Mouse (Mus musculus) neural tube, embryonic 13.5 days (tissue): ENCODE data around the gene Snrpf. TPM values are rescaled to one million over a fixed set of nuclear protein-coding genes. Genes with fewer than 3 reads are reported as not detected.
A peak's percentile ranks its signal among the peaks of the same experiment; 100 is the strongest.
"Not testable (repeated sequence)": the region's sequence is repeated elsewhere in the genome, so short reads cannot be mapped to it uniquely, and the experiment has no call there.

Experiments
- ATAC-seq: fragments of 200-750 bp; cut with Nextera tagmentation; 2 replicates; pipeline ENCODE4 v1.8.0; 2017; ENCODE audit warnings: low read depth, mild to moderate bottlenecking, moderate TSS enrichment, moderate library complexity
- H3K27ac ChIP-seq: fragments of 300-500 bp; sonication (generic); replicated peaks from 2 replicates; pipeline ENCODE4 v1.5.1; 2015; ENCODE audit warnings: moderate library complexity, mild to moderate bottlenecking, inconsistent platforms
- H3K27me3 ChIP-seq: fragments of 300-500 bp; sonication (generic); 2 replicates; pipeline ENCODE4 v1.6.1; 2015; ENCODE audit warnings: mild to moderate bottlenecking, inconsistent platforms
- H3K36me3 ChIP-seq: fragments of 300-500 bp; sonication (generic); 2 replicates; pipeline ENCODE4 v1.6.1; 2015; ENCODE audit warnings: mild to moderate bottlenecking, inconsistent platforms
- H3K4me1 ChIP-seq: fragments of 300-500 bp; sonication (generic); replicated peaks from 2 replicates; pipeline ENCODE4 v1.6.1; 2015; ENCODE audit warnings: inconsistent platforms
- H3K4me2 ChIP-seq: fragments of 300-500 bp; sonication (generic); 2 replicates; pipeline ENCODE4 v1.6.1; 2015; ENCODE audit warnings: inconsistent platforms, mild to moderate bottlenecking, moderate library complexity
- H3K4me3 ChIP-seq: fragments of 300-500 bp; sonication (generic); 2 replicates; pipeline ENCODE4 v1.5.1; 2015; ENCODE audit warnings: mild to moderate bottlenecking, inconsistent platforms
- H3K9ac ChIP-seq: fragments of 300-500 bp; sonication (generic); 2 replicates; pipeline ENCODE4 v1.6.1; 2015; ENCODE audit warnings: moderate library complexity, mild to moderate bottlenecking, inconsistent platforms
- H3K9me3 ChIP-seq: fragments of 300-500 bp; sonication (generic); 2 replicates; pipeline ENCODE4 v1.6.1; 2016; ENCODE audit warnings: inconsistent platforms
- WGBS: fragments of 180-500 bp; shearing (Covaris S2); methylation state at CpG from one replicate; pipeline ENCODE4 v1.1.7; 2015; 5-methylcytosine and 5-hydroxymethylcytosine counted together
- polyA plus RNA-seq: library from polyadenylated mRNA; unstranded; fragments of >200 nt; fragmentation: Nextera tagmentation; extraction: Ambion mirVana; gene quantifications from 2 replicates; pipeline ENCODE4 v1.2.1, GENCODE M21; 2015

Snrpf gene
- polyA plus RNA-seq, 1 experiment from 2014 or later: 80.0 TPM

GRCm38 (mm10) chr10:93572209-93572608 is 17.3 kb downstream of the Snrpf start:
- Histone ChIP-seq H3K36me3 (no peaks in the 10 kb centered on the region), H3K4me3 (no peak overlapping the region), H3K9ac (no peak overlapping the region), H3K27ac (no peak overlapping the region), H3K4me2 (no peak overlapping the region), H3K9me3 (no peaks in the 10 kb centered on the region), H3K4me1 (no peaks in the 10 kb centered on the region), H3K27me3 (no peaks in the 10 kb centered on the region)
- no peak for ATAC-seq
- WGBS: 66% methylated on average over 2 of the region's 2 CpGs

DNA sequence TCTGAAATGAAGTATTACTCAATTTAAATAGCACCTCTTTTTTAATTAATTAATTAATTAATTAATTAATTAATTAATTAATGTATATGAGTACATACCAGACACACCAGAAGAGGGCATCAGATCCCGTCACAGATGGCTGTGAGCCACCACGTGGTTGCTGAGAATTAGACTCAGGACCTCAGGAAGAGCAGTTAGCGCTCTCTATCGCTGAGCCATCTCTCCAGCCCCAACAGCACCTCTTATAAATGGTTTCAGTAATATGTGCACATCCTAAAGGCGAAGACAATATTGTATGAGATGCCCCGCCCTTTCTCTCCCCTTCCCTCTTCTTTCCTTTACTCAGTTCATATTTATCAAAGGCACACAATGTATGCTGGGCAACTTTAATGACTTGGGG is 20.8 kb downstream of the Snrpf start:
- Histone ChIP-seq H3K27me3 (no peaks in the 10 kb centered on the region), H3K4me2 (no peak overlapping the region), H3K27ac (no peak overlapping the region), H3K9ac (no peak overlapping the region), H3K9me3 (no peaks in the 10 kb centered on the region), H3K4me3 (no peak overlapping the region), H3K4me1 (no peaks in the 10 kb centered on the region), H3K36me3 (no peaks in the 10 kb centered on the region)
- no peak for ATAC-seq
- 86% methylated on average over 6 of the region's 6 CpGs for WGBS

- WGBS: 89% methylated on average over 11 of the region's 11 CpGs
- H3K9me3 ChIP-seq: no peaks in the 10 kb centered on the region
- no peak overlapping the region for H3K4me3 ChIP-seq
- no peak overlapping the region for H3K9ac ChIP-seq
- no peak overlapping the region for H3K27ac ChIP-seq
- no peaks in the 10 kb centered on the region for H3K27me3 ChIP-seq
- H3K4me1 ChIP-seq: no peaks in the 10 kb centered on the region
- H3K36me3 ChIP-seq: no peaks in the 10 kb centered on the region
- no peak for ATAC-seq
- H3K4me2 ChIP-seq: no peak overlapping the region
Observed at GRCm38 (mm10) chr10:93567841-93568566, 21.5 kb downstream of the Snrpf start.

DNA sequence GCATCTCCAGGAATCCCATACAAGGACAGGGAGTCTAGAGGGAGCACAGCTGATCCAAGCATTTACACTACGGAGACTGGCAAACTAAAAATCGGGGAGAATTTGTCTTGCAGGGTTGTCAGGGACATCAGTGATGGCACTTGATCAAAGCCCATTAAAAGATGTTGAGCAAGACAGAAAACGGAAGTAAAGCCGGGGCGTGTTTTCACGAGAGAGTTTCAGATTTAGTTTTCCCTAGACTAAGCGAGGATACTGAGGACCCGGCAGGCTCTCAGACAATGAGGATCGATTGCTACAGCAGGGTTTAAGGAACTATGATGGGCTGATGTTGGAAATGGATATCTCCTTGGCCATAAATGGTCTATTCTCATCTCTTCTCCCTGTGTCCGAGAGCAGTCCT is 22.4 kb downstream of the Snrpf start:
- H3K4me2 ChIP-seq: no peak overlapping the region
- H3K27me3 ChIP-seq: no peaks in the 10 kb centered on the region
- no peak for ATAC-seq
- H3K27ac ChIP-seq: no peak overlapping the region
- WGBS: 88% methylated on average over 10 of the region's 10 CpGs
- H3K9me3 ChIP-seq: no peaks in the 10 kb centered on the region
- H3K4me1 ChIP-seq: no peaks in the 10 kb centered on the region
- H3K36me3 ChIP-seq: no peaks in the 10 kb centered on the region
- H3K4me3 ChIP-seq: no peak overlapping the region
- no peak overlapping the region for H3K9ac ChIP-seq

DNA sequence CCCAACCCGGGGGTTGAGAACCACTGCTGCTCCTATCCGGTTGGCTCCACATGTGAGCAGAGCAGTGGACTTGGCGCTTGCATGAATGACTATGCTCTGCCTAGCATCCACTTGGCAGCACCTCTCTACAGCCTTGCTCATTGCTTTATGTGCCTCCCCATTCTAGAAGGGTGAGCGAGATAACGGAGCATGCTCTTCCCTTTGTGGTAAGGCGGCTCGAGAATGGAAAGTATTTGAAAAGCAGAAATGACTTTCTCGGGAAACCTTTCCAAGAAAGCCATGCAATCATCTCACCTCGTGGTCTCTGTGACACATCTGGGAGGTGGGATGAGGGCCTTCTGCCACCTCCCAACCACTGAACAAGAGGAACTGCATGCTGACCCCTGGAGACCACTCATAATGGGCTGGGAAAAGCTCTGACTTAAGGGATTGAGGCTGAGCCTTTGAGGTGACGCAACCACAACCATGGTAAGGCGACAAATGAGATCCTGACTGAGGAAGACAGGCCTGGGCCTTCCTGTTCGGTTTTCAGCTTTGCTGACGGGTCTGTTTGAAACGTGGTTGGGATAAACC is 24.9 kb downstream of the Snrpf start:
- no peak overlapping the region for H3K27ac ChIP-seq
- WGBS: 85% methylated on average over 14 of the region's 14 CpGs
- no peak for ATAC-seq

DNA sequence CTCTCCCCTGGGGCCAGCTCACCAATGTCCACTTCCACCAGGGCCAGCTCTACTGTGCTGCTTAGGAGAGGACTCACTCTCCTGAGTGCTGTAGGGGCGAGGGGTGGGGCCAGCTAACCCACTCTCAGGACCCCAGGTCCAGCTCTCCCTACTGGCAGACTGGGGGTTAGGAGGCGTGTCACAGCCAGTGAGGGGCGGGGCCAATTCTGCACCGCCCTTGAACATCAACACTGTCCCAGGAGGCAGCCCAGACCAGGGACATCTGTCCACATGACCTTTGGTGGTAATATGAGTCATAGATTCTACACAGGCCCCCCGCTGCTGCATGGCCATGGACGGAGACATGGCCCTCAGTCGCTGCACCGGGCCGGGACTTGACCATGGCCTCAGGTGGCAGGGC is 29.7 kb downstream of the Snrpf start:
- 62% methylated on average over 9 of the region's 9 CpGs for WGBS
- Histone ChIP-seq H3K27me3 (no peaks in the 10 kb centered on the region), H3K4me1 (no peaks in the 10 kb centered on the region), H3K27ac (no peak overlapping the region), H3K4me3 (no peak overlapping the region), H3K9me3 (no peaks in the 10 kb centered on the region), H3K9ac (no peak overlapping the region), H3K36me3 (no peaks in the 10 kb centered on the region), H3K4me2 (no peak overlapping the region)
- no peak for ATAC-seq

More for the DNA sequence above, 24.9 kb downstream of the Snrpf start:
- H3K36me3 ChIP-seq: no peaks in the 10 kb centered on the region
- H3K4me2 ChIP-seq: no peak overlapping the region
- H3K9me3 ChIP-seq: no peaks in the 10 kb centered on the region
- H3K27me3 ChIP-seq: no peaks in the 10 kb centered on the region
- no peak overlapping the region for H3K9ac ChIP-seq
- H3K4me3 ChIP-seq: no peak overlapping the region
- no peaks in the 10 kb centered on the region for H3K4me1 ChIP-seq

DNA sequence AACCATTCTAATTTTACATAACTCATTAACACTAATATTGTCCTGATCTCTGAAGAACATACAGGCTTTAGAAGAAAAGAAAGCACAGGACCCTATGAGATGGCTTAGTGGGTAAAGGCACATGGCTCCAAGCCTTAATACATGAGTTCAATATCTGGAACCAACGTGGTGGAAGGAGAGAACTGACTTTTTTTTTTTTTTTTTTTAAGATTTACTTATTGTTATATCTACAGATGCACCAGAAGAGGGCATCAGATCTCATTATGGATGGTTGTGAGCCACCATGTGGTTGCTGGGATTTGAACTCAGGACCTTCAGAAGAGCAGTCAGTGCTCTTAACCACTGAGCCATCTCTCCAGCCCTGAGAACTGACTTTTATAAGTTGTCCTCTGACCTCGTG is 31.5 kb downstream of the Snrpf start:
- H3K27ac ChIP-seq, H3K4me3 ChIP-seq, H3K36me3 ChIP-seq, H3K4me1 ChIP-seq, H3K27me3 ChIP-seq, H3K9me3 ChIP-seq, H3K4me2 ChIP-seq, H3K9ac ChIP-seq, ATAC-seq: not testable (repeated sequence)
- 83% methylated on average over 2 of the region's 2 CpGs for WGBS

- H3K4me3 ChIP-seq: no peak overlapping the region
- 89% methylated on average over 8 of the region's 8 CpGs for WGBS
- no peaks in the 10 kb centered on the region for H3K36me3 ChIP-seq
- no peaks in the 10 kb centered on the region for H3K9me3 ChIP-seq
- H3K4me1 ChIP-seq: no peaks in the 10 kb centered on the region
- H3K4me2 ChIP-seq: no peak overlapping the region
- no peak for ATAC-seq
- H3K9ac ChIP-seq: no peak overlapping the region
- H3K27me3 ChIP-seq: no peaks in the 10 kb centered on the region
- no peak overlapping the region for H3K27ac ChIP-seq
Observed at GRCm38 (mm10) chr10:93552596-93552995, 36.9 kb downstream of the Snrpf start.

- Histone ChIP-seq H3K9ac (no peak overlapping the region), H3K4me2 (no peak overlapping the region), H3K9me3 (no peaks in the 10 kb centered on the region), H3K27ac (no peak overlapping the region), H3K27me3 (no peaks in the 10 kb centered on the region), H3K36me3 (no peaks in the 10 kb centered on the region), H3K4me1 (no peaks in the 10 kb centered on the region), H3K4me3 (no peak overlapping the region)
- no peak for ATAC-seq
- WGBS: 87% methylated on average over 10 of the region's 10 CpGs
Observed at GRCm38 (mm10) chr10:93549821-93550220, 39.7 kb downstream of the Snrpf start.

- Histone ChIP-seq H3K4me3 (no peak overlapping the region), H3K27me3 (no peaks in the 10 kb centered on the region), H3K9me3 (no peaks in the 10 kb centered on the region), H3K36me3 (no peaks in the 10 kb centered on the region), H3K9ac (no peak overlapping the region), H3K4me2 (no peak overlapping the region), H3K27ac (no peak overlapping the region), H3K4me1 (no peaks in the 10 kb centered on the region)
- ATAC-seq: peak; percentile 63; the same call in 1 of the 2 replicates
- 15% methylated on average over 7 of the region's 7 CpGs for WGBS
Observed at GRCm38 (mm10) chr10:93548991-93549390, 40.5 kb downstream of the Snrpf start.

DNA sequence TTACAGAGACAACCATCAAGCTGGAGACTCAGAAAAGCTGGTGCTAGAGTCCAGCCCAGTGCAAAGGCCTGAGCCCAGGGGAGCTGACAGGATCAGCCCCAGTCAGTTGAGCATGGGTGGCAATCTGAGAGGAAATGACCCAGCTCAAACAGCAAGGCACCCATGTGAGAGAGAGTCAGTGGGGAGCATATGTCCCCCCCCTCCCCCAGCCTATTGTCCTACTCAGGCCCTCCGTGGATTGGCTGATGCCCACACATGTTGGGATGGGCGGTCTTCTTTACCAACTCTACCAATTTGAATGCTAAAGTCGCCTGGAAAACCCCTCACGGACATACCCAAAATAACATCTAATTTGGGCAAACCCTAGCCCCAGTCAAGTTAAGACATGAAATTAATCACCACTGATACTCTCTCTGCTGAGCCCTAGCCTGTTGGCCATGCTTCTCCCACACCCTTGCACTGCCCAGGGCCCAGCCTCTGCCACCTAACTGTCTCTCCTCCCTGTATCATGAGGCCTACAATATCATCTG is 41.7 kb downstream of the Snrpf start:
- H3K36me3 ChIP-seq: no peaks in the 10 kb centered on the region
- H3K27ac ChIP-seq: no peak overlapping the region
- WGBS: 94% methylated on average over 4 of the region's 4 CpGs
- H3K9me3 ChIP-seq: no peaks in the 10 kb centered on the region
- H3K4me1 ChIP-seq: no peaks in the 10 kb centered on the region
- no peak overlapping the region for H3K4me2 ChIP-seq
- ATAC-seq: no peak
- no peaks in the 10 kb centered on the region for H3K27me3 ChIP-seq
- no peak overlapping the region for H3K4me3 ChIP-seq
- no peak overlapping the region for H3K9ac ChIP-seq

DNA sequence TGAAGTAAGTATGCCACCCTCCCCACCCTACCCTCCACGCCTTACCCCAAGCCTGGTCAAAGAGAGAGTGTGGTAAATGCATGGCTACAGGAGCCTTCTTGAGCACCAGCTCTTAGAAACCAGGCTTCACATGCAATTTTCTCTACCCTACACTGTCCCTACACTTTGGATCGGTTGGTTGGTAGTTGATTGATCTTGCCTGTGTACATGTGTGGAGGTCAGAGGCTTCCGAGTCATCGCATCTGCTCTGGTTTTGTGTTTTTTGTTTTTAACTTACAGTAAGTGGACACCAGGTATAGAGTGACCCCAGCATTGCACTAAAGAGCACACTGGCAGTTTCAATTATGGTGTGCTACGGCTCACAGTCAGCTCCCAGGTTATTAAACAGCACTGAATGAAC is 45.3 kb downstream of the Snrpf start:
- Histone ChIP-seq H3K4me2 (no peak overlapping the region), H3K9me3 (no peaks in the 10 kb centered on the region), H3K27me3 (peaks cover 4% of the 10 kb centered on the region), H3K36me3 (no peaks in the 10 kb centered on the region), H3K9ac (no peak overlapping the region), H3K27ac (no peak overlapping the region), H3K4me1 (peaks cover 17% of the 10 kb centered on the region), H3K4me3 (no peak overlapping the region)
- 80% methylated on average over 5 of the region's 5 CpGs for WGBS
- no peak for ATAC-seq

DNA sequence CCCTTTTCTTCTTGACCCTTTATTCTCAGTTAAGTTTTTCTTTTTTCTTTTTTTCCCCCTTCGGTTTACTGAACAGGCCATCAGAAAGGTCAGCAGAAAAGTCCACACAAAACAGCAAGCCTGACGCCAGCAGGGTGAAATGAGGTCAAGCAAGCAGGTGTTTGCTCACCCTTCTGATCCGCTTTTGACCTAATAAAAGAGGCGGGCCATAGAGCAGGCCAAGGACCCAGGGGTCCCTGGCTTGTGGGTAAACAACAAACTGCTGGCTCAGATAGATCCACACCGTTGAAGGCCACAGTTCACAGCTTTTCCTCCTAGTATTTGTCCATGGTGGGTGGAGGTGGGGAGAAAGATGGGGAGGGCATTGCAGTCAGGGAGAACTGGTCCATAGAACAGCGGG is 46.3 kb downstream of the Snrpf start:
- H3K4me1 ChIP-seq: peaks cover 17% of the 10 kb centered on the region
- no peaks in the 10 kb centered on the region for H3K36me3 ChIP-seq
- H3K4me3 ChIP-seq: no peak overlapping the region
- WGBS: 51% methylated on average over 6 of the region's 6 CpGs
- no peak overlapping the region for H3K4me2 ChIP-seq
- H3K9me3 ChIP-seq: no peaks in the 10 kb centered on the region
- H3K27me3 ChIP-seq: peaks cover 12% of the 10 kb centered on the region
- no peak overlapping the region for H3K27ac ChIP-seq
- no peak overlapping the region for H3K9ac ChIP-seq
- no peak for ATAC-seq
